Mouse (Mus musculus): ENCODE measurements at regions not wholly inside any gene's neighbourhood (a gene's known extent, or its start where the extent isn't known, plus 50 kb on each side); places are given as distances from the start of the nearest gene placed in this dataset.

DNA sequence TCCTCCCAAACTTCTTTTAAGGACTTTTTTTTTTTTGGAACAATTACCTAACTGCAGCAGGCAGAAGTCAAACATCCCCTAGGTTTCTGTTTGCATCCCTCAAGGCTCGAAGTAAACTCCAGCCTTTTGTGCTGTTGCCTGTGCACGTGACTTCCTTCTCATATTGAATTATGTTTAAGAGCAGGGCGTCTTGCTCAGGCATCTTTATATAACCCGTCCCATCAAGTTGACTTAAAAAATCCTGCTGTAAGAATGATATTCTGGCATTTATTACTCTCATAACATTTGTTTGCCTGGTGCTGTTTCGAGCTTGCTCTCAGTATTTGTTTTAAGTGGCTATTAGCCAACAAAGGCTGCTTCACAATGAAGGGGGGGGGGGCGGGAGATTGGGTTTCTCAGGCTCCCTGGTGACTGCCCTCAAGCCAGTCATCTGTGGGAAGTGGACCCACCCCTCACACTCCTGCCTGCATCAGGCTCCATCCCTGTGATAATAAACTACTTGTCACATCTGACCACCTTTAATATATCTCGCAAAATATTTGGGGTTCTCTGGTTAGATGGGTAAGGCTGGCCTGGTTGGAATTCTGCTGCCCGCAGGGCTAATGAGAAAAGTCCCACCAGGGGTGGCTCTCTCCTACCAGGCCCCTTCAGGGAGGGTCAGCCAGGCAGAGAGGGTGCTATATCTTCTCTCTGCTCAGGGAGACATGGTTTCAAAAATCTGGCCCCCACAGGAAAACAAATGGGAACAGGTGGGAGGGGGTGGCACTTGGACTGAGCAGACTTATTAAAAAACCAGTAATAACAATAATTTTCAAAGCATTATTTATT, 277.1 kb upstream of the Atp5g3 start:
- no peak for DNase-seq (ENCODE audit: low read depth, low spot score)

DNA sequence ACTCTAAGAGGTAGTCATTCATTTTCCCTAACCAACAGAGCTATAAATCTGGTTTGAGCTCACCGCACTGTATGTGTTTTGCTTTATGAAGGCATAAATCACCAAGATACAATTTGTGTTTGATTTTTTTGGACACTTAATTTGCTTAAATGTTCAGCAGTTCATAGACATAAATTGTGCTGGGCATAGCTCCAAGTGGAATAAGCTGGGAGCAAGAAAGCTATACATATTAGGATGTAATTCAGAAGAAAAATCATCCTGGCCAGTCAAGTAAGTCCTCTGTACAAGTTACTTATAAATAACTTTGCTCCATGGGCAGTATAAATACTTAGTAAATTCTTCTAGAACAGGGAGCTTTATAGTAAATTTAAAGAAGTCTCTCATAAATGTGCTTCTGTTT, 267.0 kb upstream of the Atp5g3 start:
- DNase-seq (ENCODE audit: low read depth, low spot score), result no peak

DNA sequence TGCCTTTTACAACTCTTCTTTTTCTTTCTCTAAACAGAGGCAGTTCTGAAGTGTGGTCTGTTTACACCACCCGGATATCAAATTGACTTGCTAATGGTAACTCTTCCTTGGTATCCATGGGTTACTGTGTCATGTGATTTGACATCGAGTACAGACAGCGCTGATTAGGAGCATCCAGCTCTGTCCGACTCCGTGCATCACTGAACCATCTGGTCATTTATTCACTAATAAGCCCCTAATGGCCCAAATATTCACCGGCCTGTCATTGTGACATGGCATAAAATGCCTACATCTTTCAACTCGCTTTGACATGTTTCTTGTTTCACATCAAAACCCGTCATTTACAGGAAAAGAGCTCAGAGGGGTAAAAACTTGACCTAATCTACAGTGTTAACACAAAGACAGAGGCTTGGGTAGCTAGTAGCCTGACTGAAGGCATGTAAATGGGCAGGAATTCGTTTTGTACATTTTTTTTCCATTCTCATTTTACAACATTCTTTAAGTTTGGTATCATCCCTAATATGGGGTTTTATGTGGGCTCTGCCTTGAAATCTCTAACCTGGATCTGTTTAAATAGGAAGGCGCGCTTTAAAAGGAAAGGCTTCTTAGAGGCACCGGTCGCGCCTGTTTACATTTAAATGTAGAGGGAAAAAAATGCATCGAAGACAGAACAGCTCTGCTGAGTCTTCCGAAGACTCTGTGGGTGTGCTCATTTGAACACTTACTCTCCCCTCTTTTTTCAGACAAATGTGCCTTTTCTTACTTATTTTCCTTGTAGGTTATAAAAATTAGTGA, 257.8 kb upstream of the Atp5g3 start:
- no peak for DNase-seq (ENCODE audit: low read depth, low spot score)

DNA sequence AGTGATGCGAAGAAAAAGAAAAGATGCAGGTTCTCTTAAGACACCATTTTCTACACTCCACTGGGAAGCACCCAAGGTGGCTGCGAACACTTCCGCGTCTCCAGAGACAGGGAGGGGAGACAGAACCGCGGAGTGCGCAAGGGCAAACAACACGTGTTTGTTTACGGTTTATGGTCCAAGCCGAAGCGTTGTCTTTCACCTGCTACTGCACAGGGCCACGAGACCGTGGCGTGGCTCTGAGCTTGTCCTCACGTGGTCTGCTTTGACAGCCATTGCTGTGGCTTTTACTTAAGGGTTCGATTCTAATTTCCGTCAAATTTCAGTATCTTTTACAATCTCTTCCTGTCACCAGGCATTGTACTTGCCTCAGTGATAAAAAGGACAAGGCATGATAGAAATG, 257.2 kb upstream of the Atp5g3 start:
- DNase-seq (ENCODE audit: low read depth, low spot score), result no peak

DNA sequence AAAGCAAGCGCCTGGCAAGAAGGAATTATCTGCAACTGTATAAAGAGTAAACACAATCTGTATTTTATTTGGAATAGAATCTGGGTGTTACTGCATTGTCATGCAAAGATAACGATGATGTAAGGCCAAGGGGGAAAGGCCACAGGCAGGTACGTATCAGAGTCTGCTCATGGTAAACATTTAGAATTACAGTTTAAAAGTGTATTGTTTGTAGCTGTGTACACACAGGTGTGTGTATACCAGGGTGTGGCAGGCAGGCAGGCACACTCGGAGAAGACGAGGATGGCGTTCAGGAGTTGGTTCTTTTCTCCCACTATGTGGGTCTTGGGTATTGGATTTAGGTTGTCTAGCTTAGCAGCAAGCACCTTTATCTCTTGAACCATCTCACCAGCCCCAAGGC, 242.9 kb upstream of the Atp5g3 start:
- no peak for DNase-seq (ENCODE audit: low read depth, low spot score)

DNA sequence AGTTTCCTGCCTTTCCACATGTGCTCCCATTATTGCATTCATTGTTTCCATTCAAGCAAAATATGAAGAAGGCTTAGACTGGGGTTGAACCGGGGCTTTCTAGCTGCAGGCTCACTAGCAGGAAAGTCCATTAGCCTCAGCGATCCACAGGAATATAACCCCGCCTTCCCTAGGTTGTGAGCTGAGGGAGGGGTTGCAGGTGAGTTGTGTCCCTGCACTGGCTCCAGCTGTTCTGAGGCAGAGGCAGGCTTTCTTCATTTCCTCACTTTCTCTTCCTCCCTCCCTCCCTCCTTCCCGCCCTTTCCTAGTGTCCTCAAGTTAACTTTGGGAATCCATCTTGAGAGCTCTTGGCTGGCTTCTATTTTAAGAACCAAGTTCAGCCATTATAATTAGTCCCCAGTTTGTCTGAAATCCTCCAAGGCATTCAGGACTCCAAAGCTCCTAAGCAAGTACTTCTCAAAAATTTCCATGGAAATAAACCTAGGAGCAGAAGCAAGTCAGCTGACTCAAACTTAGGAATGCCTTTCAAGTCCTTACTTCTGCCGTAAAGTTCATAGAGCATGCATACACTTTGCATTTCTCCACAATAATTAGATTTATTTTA, 242.2 kb upstream of the Atp5g3 start:
- DNase-seq (ENCODE audit: low read depth, low spot score), result no peak

DNA sequence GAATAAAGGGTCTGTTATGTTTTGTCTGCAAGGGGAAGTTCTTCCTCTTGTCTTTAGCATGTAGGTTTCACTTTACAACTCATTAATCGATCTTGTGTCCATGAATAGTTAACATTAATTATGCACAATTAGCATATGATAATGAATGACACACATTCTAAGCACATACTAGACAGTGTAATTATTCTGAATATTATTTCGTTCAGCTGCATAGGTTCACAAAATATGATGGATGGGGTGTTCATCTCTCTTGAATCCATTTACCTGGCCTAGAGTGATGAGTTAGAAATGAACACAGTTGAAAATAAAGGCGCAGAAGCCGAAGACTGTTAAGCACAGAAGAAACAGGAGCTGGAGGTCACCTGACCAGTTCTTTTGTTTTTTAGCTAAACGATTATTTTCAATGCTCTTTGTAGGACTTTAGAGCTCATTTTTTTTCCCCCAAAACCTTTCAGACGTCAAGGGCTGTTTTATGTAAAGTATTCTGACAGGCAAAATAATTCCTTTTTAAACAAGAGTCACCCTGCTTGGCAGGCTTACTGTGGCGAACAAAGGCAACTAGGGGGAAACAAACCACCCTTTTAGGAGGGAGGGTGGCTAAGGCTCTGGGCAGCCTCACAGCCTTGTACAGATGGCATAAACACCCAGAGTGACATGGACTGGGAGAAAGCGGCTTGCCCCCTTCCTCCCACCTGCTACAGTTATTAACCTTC, 241.6 kb upstream of the Atp5g3 start:
- DNase-seq (ENCODE audit: low read depth, low spot score), result no peak

DNA sequence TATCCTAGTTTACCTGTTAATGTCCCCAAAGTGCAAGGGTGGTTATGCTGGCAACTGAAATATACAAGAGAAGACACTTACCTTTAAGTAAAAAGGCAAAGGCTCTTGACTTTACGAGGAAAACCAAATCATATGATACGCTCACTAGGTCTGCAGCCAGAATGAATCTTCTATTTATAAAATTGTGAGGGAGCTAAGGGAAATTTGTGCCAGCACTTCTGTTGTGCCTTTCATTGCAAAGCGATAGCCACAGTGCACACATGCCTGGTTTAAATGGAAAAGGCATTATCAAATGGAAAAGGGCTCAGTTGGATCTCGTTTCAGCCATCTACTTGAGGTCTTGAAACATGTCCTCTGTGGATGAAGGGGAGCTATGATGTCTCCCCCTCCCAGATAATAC, 236.1 kb upstream of the Atp5g3 start:
- DNase-seq (ENCODE audit: low read depth, low spot score), result no peak

DNA sequence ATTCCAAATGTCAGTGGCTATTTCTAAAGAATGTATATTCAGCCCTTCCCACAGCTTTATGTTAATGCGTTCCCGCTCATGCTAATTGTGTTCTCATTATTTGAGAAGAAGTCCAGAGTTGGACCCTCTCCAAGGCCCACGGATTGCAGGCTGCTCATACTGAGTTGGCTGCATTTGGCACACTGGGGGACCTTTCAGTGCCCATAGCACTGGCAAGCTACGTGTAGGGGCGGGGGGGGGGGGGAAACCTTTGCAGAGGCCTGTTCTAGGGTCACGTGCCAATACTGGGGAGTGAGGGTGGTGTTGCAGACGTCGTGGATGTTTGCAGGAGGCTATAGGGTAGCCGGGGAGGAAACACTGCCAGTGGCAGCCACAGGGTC, 225.5 kb upstream of the Atp5g3 start:
- DNase-seq (ENCODE audit: low read depth, low spot score), result no peak

DNA sequence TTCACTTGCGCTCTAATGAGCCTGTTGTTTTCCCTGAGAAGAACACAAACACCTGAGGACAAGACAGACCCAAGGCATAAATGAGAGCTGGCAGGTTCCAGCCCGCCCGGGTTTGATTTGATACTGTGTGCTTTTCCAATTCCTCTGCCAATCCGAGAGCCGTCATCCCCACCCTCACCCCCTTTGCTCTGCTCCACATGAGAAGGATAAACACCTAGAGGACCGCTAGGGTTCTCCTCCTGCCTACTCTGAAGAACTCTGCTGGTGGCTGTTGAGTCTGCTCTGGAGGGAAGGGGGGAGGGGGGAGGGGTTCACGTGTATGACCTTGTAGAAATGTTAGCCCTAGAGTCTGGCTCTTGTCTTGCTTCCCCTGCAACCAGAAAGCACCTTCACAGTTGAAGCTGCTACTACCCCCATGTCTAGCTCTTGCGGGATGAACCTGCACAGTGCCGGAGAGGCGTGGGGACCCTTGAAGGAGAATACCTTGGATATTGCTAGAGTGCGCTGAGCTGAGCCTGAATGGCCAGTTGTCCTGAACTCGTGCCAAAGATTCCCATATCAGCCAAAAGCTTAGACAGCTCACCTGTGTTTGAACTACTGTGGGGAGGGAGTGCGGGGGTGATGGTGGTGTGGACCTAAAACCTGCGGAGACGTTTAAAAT, 225.0 kb upstream of the Atp5g3 start:
- DNase-seq (ENCODE audit: low read depth, low spot score), result no peak

DNA sequence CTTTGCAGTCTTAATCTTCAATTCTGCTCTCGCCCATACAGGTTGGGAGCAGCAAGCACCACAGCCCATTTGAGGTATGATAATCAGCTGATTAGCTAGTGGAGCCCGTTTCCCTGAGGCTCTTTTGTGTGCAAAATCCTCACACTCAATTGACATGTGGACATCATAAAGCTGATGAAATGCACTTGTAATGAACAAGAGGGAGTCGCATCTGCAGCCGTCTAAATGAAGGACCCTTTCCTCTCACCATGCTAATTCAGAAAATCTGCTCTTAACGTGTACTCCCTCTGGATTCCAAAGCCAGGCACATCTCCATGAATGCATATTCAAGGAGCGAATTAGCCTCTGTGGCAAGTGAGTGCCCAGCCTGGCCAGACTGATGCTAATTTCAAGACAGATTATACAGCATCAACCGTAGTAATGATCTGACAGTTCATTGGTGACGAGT, 219.0 kb upstream of the Atp5g3 start:
- DNase-seq (ENCODE audit: low read depth, low spot score), result peak; percentile 1

DNA sequence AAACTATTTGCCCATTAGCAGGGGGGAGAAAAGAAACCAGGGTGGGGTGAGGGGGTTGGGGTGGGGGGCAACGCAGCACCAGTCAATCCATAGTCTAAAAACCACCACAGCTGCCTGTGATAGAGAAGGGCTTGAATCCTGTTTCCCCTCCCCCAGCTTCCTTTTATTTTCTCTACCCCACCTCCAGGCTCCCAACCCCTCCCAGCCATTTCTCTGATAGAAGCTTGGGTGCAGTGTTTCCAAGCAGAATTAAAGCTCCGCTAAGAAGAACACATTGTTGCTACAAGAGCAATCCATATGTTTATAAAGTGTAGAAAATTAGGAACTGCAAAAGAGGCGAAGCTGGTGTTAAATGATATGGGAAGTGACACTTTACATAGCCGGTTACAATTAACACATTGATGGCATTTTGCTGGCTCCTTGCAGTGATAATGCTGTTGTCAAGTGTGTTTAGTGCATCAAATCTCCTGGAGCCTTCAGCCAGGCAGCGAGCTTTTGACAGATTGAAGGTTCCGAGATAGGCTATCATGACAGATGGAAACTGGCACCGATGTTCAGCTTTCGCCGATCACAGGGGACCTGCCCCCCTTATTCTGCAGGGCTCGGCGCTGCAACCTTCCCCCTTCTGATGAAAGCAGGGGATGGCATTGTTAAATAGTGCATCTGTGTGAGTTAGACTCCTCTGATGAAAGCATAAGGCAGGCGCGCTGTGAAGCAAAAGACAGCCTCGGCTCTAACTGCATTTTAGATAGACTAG, 217.8 kb upstream of the Atp5g3 start:
- no peak for DNase-seq (ENCODE audit: low read depth, low spot score)

DNA sequence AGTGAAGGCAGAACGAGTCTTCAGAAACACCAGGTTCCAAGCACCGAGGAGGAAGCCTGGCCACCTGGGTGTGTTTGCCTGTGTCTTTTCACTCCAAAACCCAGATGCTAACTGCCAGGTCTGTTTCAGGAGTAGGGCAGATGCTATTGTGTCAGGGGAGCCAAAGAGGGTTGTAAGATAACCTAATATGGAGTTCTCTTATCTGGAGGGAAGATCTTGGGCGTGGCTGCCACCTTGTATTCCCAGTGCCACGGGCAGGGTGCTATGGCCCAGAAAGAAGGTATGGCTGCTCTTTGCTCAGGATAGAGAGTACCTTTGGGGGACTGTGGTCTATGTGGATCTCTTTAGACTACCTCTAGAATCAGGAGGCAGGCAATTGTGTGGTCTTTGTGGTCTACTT, 216.0 kb upstream of the Atp5g3 start:
- no peak for DNase-seq (ENCODE audit: low read depth, low spot score)

DNA sequence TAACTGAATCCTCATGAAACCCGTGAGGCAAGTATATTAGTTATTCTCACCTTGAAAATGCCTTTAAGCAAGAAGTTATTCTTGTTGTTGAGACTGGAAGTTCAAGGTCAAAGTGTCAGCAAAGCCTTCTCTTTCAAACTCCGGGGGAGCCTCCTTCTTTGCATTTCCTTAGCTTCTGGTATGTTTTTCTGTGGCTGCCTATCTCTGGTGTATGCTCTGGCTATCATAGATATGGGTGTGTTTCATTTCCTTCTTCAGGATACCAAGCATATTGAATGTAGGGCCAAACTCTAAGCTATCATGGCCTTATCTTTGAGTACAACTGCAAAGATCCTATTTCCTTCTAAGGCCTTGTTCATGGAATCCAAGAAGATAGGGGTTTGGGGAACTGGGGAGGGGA, 213.1 kb upstream of the Atp5g3 start:
- DNase-seq (ENCODE audit: low read depth, low spot score), result no peak

DNA sequence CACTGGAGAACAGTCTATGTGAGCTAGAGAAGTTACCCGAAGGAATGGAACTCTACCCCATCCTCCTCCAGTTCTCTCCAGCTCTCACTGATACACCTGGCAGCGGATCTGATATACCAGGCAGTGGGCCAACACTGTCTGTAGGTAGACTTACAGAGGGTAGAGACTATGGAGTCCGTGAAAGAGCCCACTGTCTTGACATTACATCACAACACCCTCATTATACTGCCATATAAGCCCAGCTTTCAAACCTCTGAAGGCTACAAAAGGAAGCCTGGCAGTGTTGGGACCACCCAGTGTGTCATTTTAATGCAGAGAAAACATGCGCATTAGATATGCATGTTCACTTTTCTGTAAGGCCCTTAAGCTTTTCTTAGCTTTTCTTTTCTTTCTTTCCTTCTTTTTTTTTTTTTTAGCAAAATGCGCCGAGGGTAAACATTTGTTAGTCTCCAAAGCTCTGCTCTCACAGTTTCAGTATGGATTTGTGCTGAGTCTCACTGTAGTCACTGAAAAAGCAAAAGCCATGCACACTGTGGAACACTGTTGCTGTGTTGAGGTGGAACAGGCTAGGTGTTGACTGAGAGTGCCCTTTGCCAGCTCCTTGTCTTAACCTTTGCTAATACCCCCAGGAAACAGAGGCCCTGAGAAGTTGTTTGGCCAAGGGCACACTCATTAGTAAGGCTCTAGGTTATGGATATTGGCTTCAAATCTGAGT, 212.4 kb upstream of the Atp5g3 start:
- no peak for DNase-seq (ENCODE audit: low read depth, low spot score)

DNA sequence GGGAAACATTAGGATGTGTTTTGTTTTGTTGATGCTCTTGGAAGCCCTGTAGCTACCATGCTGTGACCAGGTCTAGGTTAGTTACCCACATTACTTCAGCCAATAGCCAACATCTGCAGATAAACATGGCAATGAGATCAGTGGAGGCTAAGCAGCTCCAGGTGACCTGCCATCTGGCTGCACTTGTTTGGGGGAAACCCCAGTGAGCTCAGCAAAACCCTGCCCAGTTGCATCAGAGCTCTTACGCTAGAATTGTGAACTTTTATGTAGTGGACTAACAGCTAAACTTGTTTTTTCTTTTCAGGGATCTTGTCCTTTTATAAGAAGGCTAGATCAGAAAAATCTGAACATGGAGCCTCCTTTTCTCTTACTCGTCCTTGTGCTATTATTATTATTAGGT, 211.8 kb upstream of the Atp5g3 start:
- DNase-seq (ENCODE audit: low read depth, low spot score), result peak; percentile 10

DNA sequence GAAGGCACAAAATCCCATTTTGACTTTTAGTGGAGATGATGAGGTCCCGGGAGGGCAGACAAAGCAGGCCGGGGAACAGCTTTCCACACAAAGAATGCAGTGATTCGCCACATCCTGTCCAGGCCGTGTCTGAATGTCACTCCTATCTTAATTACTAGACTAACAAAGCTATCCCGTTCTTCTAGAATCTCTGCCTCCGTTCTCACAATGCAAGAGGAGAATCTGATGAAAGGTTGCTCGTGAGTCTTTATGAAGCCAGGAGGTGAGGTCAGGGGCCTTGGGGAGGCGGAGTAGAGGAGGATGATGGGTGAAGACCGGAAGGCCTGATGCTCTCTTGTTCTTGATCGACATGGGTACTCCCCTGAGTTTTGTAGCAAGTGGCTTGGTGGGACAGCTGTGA, 208.9 kb upstream of the Atp5g3 start:
- DNase-seq (ENCODE audit: low read depth, low spot score), result no peak

DNA sequence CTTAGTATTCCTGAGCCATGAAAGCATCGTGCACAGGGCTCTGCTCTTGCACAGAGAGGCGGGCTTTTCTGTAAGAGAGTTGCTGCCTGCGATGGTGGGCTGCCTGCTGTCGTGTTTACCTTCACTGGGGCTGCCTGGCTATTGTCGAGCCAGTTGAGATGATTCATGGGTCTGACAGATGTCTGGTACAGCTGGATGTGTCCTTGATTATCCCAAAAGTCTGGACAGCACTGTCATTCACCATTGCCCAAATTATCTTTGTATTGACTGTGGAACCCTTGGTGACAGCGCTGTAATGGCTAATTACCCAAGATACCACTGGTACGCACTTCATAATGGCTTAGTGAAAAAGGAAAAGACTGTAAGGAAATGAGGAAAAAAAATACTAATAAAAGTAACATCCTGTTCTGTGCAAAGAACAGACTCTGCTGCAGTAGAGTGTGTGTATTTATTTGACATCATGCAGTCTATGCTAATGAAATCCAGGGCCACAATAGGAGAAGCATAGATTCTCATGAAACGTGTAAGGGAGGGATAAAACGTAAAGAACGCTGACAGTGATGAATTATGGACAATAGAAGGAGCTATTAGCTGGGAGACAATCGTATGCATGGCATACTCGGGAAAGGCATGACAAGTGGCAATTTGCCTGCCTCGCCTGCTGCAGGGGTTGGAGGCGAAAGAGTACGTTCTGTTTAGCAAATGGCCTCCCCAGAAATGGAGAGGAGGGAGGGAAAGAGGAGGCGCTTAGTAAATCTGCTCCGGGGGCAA, 208.2 kb upstream of the Atp5g3 start:
- no peak for DNase-seq (ENCODE audit: low read depth, low spot score)

DNA sequence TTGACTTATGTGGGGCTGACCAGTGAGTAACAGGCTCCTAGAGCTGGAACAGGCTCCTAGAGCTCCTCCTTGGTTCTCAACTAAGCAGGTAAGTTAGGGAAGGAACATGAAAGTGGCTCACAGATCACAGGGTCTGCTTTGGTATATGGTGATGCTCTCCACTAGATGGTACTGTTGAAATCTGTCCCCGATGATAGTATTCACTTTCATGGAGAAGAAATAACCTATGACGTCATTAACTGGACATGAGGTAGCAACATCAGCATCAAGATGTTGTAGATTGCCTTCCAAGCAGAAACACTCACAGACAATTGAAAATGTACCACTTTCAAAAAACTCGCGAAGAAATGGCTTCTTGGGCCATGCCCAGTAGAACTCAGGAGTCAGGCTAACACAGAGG, 195.3 kb upstream of the Atp5g3 start:
- no peak for DNase-seq (ENCODE audit: low read depth, low spot score)

Data from A20 (cell line).